Mouse (Mus musculus) intestine, embryonic 15.5 days (tissue): ENCODE results near the gene Slc25a30. TPM values are rescaled to one million over a fixed set of nuclear protein-coding genes. Genes with fewer than 3 reads are reported as not detected.
"Not testable (repeated sequence)": the region's sequence is repeated elsewhere in the genome, so short reads cannot be mapped to it uniquely, and the experiment has no call there.

Source experiments
- ATAC-seq: fragments of 200-750 bp; cut with Nextera tagmentation; 2 replicates; pipeline ENCODE4 v1.8.0; 2017; ENCODE audit warnings: moderate TSS enrichment, moderate library complexity
- H3K27ac ChIP-seq: fragments of 300-500 bp; sonication (generic); 2 replicates; pipeline ENCODE4 v1.5.1; 2015; ENCODE audit warnings: mild to moderate bottlenecking, inconsistent platforms
- H3K27me3 ChIP-seq: fragments of 300-500 bp; sonication (generic); replicated peaks from 2 replicates; pipeline ENCODE4 v1.6.1; 2015; ENCODE audit warnings: inconsistent platforms
- H3K36me3 ChIP-seq: fragments of 300-500 bp; sonication (generic); 2 replicates; pipeline ENCODE4 v1.6.1; 2015; ENCODE audit warnings: inconsistent platforms
- H3K4me1 ChIP-seq: fragments of 300-500 bp; sonication (generic); replicated peaks from 2 replicates; pipeline ENCODE4 v1.6.1; 2015; ENCODE audit warnings: inconsistent platforms
- H3K4me2 ChIP-seq: fragments of 300-500 bp; sonication (generic); replicated peaks from 2 replicates; pipeline ENCODE4 v1.6.1; 2015; ENCODE audit warnings: mild to moderate bottlenecking, inconsistent platforms
- H3K4me3 ChIP-seq: fragments of 300-500 bp; sonication (generic); replicated peaks from 2 replicates; pipeline ENCODE4 v1.5.1; 2015; ENCODE audit warnings: inconsistent platforms
- H3K9ac ChIP-seq: fragments of 300-500 bp; sonication (generic); 2 replicates; pipeline ENCODE4 v1.6.1; 2015; ENCODE audit warnings: inconsistent platforms
- H3K9me3 ChIP-seq: fragments of 300-500 bp; sonication (generic); 2 replicates; pipeline ENCODE4 v1.6.1; 2016; ENCODE audit warnings: inconsistent platforms
- WGBS: fragments of 180-500 bp; shearing (Covaris S2); methylation state at CpG from one replicate; pipeline ENCODE4 v1.1.7; 2015; 5-methylcytosine and 5-hydroxymethylcytosine counted together
- polyA plus RNA-seq: library from polyadenylated mRNA; unstranded; fragments of >200 nt; fragmentation: Nextera tagmentation; extraction: Ambion mirVana; gene quantifications from 2 replicates; pipeline ENCODE4 v1.2.1, GENCODE M21; 2015

The Slc25a30 gene
- polyA plus RNA-seq, 1 experiment from 2014 or later: 3.0 TPM

- WGBS: 65% methylated on average over 6 of the region's 6 CpGs
- Histone ChIP-seq H3K27ac (no peak overlapping the region), H3K9me3 (no peaks in the 10 kb centered on the region), H3K9ac (no peak overlapping the region), H3K4me2 (no peak overlapping the region), H3K36me3 (no peaks in the 10 kb centered on the region), H3K27me3 (no peaks in the 10 kb centered on the region), H3K4me3 (no peak overlapping the region), H3K4me1 (0 out of 2 replicates have a peak, but pooled peaks cover 2% of the 10 kb centered on the region)
- no peak for ATAC-seq
Observed at GRCm38 (mm10) chr14:75789291-75789690, 2.5 kb upstream of the Slc25a30 start.

- Histone ChIP-seq H3K36me3 (no peaks in the 10 kb centered on the region), H3K9me3 (no peaks in the 10 kb centered on the region), H3K9ac (no peak overlapping the region), H3K4me1 (0 out of 2 replicates have a peak, but pooled peaks cover 2% of the 10 kb centered on the region), H3K4me2 (peak overlapping the region; percentile 93), H3K27ac (no peak overlapping the region), H3K27me3 (no peaks in the 10 kb centered on the region), H3K4me3 (no peak overlapping the region; the same call in 1 of the 2 replicates)
- no peak for ATAC-seq
- WGBS: 38% methylated on average over 7 of the region's 7 CpGs
Observed at GRCm38 (mm10) chr14:75787794-75788175, 948 bp upstream of the Slc25a30 start.

- Histone ChIP-seq H3K4me3 (peak overlapping the region; percentile 75), H3K27ac (peak overlapping the region; percentile 85), H3K9me3 (no peaks in the 10 kb centered on the region), H3K4me2 (peak overlapping the region; percentile 93), H3K36me3 (no peaks in the 10 kb centered on the region), H3K4me1 (0 out of 2 replicates have a peak, but pooled peaks cover 2% of the 10 kb centered on the region), H3K9ac (peak overlapping the region; percentile 69), H3K27me3 (no peaks in the 10 kb centered on the region)
- ATAC-seq: peak; percentile 75
- WGBS: 2% methylated on average over 31 of the region's 31 CpGs
Observed at GRCm38 (mm10) chr14:75786424-75786867, 391 bp downstream of the Slc25a30 start.

- no peaks in the 10 kb centered on the region for H3K9me3 ChIP-seq
- no peak overlapping the region for H3K9ac ChIP-seq
- no peaks in the 10 kb centered on the region for H3K36me3 ChIP-seq
- WGBS: 93% methylated on average over 4 of the region's 4 CpGs
- no peaks in the 10 kb centered on the region for H3K4me1 ChIP-seq
- no peak overlapping the region for H3K27ac ChIP-seq
- no peak overlapping the region for H3K4me2 ChIP-seq
- no peak for ATAC-seq
- H3K4me3 ChIP-seq: no peak overlapping the region
- H3K27me3 ChIP-seq: no peaks in the 10 kb centered on the region
Observed at GRCm38 (mm10) chr14:75779913-75780312, 6.9 kb downstream of the Slc25a30 start.

GRCm38 (mm10) chr14:75776637-75777036 is 10.2 kb downstream of the Slc25a30 start:
- H3K4me3 ChIP-seq: no peak overlapping the region
- H3K27ac ChIP-seq: no peak overlapping the region
- H3K27me3 ChIP-seq: no peaks in the 10 kb centered on the region
- H3K9ac ChIP-seq: no peak overlapping the region
- 91% methylated on average over 8 of the region's 8 CpGs for WGBS
- H3K4me2 ChIP-seq: no peak overlapping the region
- no peaks in the 10 kb centered on the region for H3K4me1 ChIP-seq
- no peak for ATAC-seq
- H3K9me3 ChIP-seq: no peaks in the 10 kb centered on the region
- no peaks in the 10 kb centered on the region for H3K36me3 ChIP-seq

- H3K9ac ChIP-seq: no peak overlapping the region
- WGBS: 81% methylated on average over 8 of the region's 8 CpGs
- no peak overlapping the region for H3K4me3 ChIP-seq
- ATAC-seq: no peak
- H3K4me2 ChIP-seq: no peak overlapping the region
- no peak overlapping the region for H3K27ac ChIP-seq
- no peaks in the 10 kb centered on the region for H3K36me3 ChIP-seq
- H3K4me1 ChIP-seq: no peaks in the 10 kb centered on the region
- H3K27me3 ChIP-seq: no peaks in the 10 kb centered on the region
- H3K9me3 ChIP-seq: no peaks in the 10 kb centered on the region
Observed at GRCm38 (mm10) chr14:75773431-75773830, 13.4 kb downstream of the Slc25a30 start.

GRCm38 (mm10) chr14:75772407-75772806 is 14.4 kb downstream of the Slc25a30 start:
- H3K4me3 ChIP-seq, H3K4me1 ChIP-seq, H3K9ac ChIP-seq, H3K4me2 ChIP-seq, H3K36me3 ChIP-seq, H3K27ac ChIP-seq, H3K27me3 ChIP-seq, H3K9me3 ChIP-seq, ATAC-seq: not testable (repeated sequence)
- WGBS: 85% methylated on average over 3 of the region's 3 CpGs

- no peaks in the 10 kb centered on the region for H3K4me1 ChIP-seq
- H3K9me3 ChIP-seq: no peaks in the 10 kb centered on the region
- H3K27ac ChIP-seq: no peak overlapping the region
- H3K27me3 ChIP-seq: no peaks in the 10 kb centered on the region
- H3K36me3 ChIP-seq: no peaks in the 10 kb centered on the region; the same call in 1 of the 2 replicates
- WGBS: 86% methylated on average over 8 of the region's 8 CpGs
- no peak overlapping the region for H3K4me3 ChIP-seq
- no peak overlapping the region for H3K4me2 ChIP-seq
- ATAC-seq: no peak
- H3K9ac ChIP-seq: no peak overlapping the region
Observed at GRCm38 (mm10) chr14:75771101-75771501, 15.7 kb downstream of the Slc25a30 start.

- Histone ChIP-seq H3K36me3 (no peaks in the 10 kb centered on the region; the same call in 1 of the 2 replicates), H3K27me3 (no peaks in the 10 kb centered on the region), H3K9me3 (no peaks in the 10 kb centered on the region), H3K4me3 (no peak overlapping the region), H3K4me1 (no peaks in the 10 kb centered on the region), H3K4me2 (no peak overlapping the region), H3K27ac (no peak overlapping the region), H3K9ac (no peak overlapping the region)
- ATAC-seq: no peak
- 88% methylated on average over 9 of the region's 9 CpGs for WGBS
Observed at GRCm38 (mm10) chr14:75769334-75769733, 17.5 kb downstream of the Slc25a30 start.

GRCm38 (mm10) chr14:75768275-75768608 is 18.6 kb downstream of the Slc25a30 start:
- ATAC-seq: no peak
- no peak overlapping the region for H3K4me2 ChIP-seq
- H3K27me3 ChIP-seq: no peaks in the 10 kb centered on the region
- no peaks in the 10 kb centered on the region; the same call in 1 of the 2 replicates for H3K36me3 ChIP-seq
- H3K27ac ChIP-seq: no peak overlapping the region
- WGBS: 13% methylated on average over 1 of the region's 1 CpGs
- no peaks in the 10 kb centered on the region for H3K4me1 ChIP-seq
- no peaks in the 10 kb centered on the region for H3K9me3 ChIP-seq
- no peak overlapping the region for H3K4me3 ChIP-seq
- H3K9ac ChIP-seq: no peak overlapping the region

GRCm38 (mm10) chr14:75767492-75768274 is 19.2 kb downstream of the Slc25a30 start:
- Histone ChIP-seq H3K27ac (no peak overlapping the region), H3K27me3 (no peaks in the 10 kb centered on the region), H3K9ac (no peak overlapping the region), H3K4me3 (no peak overlapping the region), H3K4me1 (no peaks in the 10 kb centered on the region), H3K9me3 (no peaks in the 10 kb centered on the region), H3K4me2 (peak overlapping the region; percentile 28), H3K36me3 (no peaks in the 10 kb centered on the region; the same call in 1 of the 2 replicates)
- peak; percentile 84 for ATAC-seq
- WGBS: 53% methylated on average over 17 of the region's 17 CpGs

- Histone ChIP-seq H3K27me3 (no peaks in the 10 kb centered on the region), H3K4me3 (no peak overlapping the region), H3K4me2 (no peak overlapping the region), H3K9me3 (no peaks in the 10 kb centered on the region), H3K9ac (no peak overlapping the region), H3K27ac (no peak overlapping the region), H3K36me3 (no peaks in the 10 kb centered on the region), H3K4me1 (no peaks in the 10 kb centered on the region)
- 58% methylated on average over 10 of the region's 10 CpGs for WGBS
- peak; percentile 56 for ATAC-seq
Observed at GRCm38 (mm10) chr14:75761028-75761805, 25.6 kb downstream of the Slc25a30 start.
